Mouse (Mus musculus) layer of hippocampus, adult 18-20 months (tissue): ENCODE measurements at regions not wholly inside any gene's neighbourhood (a gene's known extent, or its start where the extent isn't known, plus 50 kb on each side); places are given as distances from the start of the nearest gene placed in this dataset.

ENCODE experiments used
- DNase-seq, 2 experiments: peaks; one replicate each; pipeline ENCODE4 v3.0.0; 2022; ENCODE audit warnings: low spot score in 2 of 2

GRCm38 (mm10) chr12:21492549-21493291 lies 75.3 kb upstream of the Ywhaq start:
- no peak for DNase-seq

DNA sequence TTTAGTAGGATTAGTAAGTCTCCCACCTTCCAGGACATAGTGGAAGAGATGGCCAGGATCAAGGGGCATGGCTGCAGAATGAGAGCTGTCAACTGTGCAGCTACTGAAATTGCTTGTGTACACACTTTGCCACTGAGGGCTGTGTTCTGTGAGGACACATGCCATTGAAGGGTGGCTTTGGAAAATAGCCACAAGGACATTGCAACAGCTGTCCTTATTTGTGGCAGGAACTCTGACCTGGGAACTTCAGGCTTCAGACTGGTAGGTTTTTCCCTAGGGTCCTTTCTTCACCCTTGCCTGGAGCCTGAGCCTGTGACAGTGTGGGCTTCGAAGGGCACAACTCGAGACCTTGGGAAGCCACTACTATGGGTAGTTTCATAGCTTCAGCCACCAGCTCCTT lies 64.2 kb upstream of the Ywhaq start:
- DNase-seq: no peak

DNA sequence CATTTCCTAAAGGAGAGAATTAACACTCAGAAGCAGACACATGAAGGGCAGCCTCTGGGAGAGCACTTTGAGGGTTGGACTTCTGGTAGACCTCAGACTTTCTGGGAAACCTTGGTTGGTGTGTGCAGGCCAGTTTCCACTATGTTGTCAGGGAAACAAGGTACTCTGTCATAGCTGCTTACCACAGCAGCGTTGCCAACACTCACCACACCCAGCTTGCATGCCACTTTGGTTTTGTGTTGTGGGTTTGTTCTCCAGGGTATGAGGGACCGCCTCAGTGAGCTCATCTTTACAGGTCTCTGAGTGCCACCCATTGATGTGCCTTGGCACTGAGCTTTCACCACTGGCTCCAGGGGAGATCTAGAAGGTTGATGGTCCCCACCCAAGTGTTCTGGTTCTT lies 62.8 kb upstream of the Ywhaq start:
- no peak for DNase-seq

DNA sequence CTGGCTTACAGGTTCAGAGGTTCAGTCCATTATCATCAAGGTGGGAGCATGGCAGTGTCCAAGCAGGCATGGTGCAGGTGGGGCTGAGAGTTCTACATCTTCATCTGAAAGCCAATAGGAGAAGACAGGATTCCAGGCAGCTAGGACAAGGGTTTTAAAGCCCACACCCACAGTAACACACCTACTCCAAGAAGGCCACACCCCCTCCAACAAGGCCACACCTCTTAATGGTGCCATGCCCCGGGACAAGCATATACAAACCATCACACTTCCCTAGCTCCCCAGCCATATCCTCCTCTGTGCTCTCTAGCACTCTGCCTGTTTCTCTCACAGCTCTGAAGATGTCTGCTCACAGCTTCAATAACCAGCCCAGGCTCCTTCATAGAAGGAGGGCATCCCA lies 61.8 kb upstream of the Ywhaq start:
- no peak for DNase-seq

DNA sequence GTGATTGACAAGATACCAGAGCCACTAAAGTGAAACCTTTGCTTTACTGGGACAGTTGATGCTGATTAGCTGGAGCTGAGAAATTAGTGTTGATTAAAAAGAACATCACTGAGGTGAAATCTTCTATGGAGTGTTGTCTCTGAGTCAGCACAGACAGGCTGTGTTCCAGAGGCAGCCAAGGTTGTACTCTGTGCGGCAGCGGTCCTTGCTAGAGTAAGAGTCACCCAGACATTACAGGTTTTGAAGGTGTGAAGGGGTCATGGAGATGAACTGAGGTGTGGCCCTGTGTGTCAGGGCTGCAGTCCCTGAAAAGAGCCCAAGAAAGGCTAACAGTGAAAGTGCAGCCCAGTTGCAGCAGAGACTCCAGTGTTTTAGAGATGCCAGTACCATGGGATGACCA lies 59.1 kb upstream of the Ywhaq start:
- DNase-seq: no peak

GRCm38 (mm10) chr12:21472951-21473710 lies 55.7 kb upstream of the Ywhaq start:
- DNase-seq: no peak

- DNase-seq: no peak
These were observed 55.0 kb upstream of the Ywhaq start for GRCm38 (mm10) chr12:21472487-21472886.

DNA sequence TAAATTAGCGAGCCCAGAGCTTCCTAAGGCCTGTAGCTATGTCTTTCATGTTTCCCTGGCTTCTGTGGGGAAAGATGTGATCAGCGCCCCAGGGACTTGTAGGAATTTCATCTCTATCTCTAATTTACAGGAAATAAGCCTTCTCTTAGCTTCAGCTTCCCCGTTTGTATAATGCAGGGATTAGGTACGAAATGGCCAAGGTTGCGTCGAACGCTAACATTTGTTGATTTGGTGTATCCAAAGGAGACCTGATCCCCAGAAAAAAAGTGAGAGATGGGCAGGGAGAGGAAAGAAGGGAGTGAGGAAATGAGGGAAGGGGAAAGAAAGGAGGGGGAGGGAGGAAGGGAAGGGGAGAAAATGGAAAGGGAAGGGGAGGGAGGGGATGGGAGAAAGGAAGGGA lies 54.5 kb upstream of the Ywhaq start:
- no peak for DNase-seq

DNA sequence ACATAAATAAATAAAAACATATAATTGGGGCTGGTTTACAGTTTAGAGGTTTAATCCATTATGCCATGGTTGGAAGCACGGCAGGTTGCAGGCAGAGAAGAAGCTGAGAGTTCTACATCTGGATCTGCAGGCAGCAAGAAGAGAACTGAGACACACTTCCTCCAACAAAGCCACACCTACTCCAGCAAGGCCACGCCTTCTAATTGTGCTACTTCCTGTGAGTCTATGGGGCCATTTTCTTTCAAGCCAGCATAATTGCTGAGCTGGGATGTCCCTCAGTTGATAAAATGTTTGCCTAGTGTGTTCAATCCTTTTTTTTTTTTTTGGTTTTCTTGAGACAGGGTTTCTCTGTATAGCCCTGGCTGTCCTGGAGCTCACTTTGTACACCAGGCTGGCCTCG lies 52.8 kb upstream of the Ywhaq start:
- DNase-seq: no peak
